Mouse (Mus musculus): ENCODE measurements around the gene Otud6a. TPM values are rescaled to one million over a fixed set of nuclear protein-coding genes. Genes with fewer than 3 reads are reported as not detected.

Otud6a gene
- polyA plus RNA-seq (2014; fragmentation: Nextera tagmentation; extraction: Ambion mirVana) = not detected in 2 replicates

- Histone ChIP-seq H3K4me3 (ENCODE audit: low read depth, low read length) (no peak within 1 kb of the TSS), H3K4me2 (no peak within 1 kb of the TSS), H3K9me3 (ENCODE audit: control insufficient read depth, low read length) (no peaks in the 10 kb centered on the region), H3K9ac (ENCODE audit: low read length) (no peak within 1 kb of the TSS), H3K27me3 (ENCODE audit: control insufficient read depth, insufficient read depth, low read length) (peaks cover 3% of the 10 kb centered on the region; the same call in 1 of the 2 replicates), H3K27ac (ENCODE audit: low read depth, low read length) (no peak within 1 kb of the TSS), H3K36me3 (ENCODE audit: control insufficient read depth, insufficient read depth, low read length) (no peaks in the 10 kb centered on the region), H3K4me1 (ENCODE audit: control insufficient read depth, insufficient read depth, low read length) (no peaks in the 10 kb centered on the region)
- no peak for ATAC-seq (ENCODE audit: low FRiP score)
- 88% methylated on average over 21 of the region's 21 CpGs for WGBS
- no peak for DNase-seq (ENCODE audit: low spot score, missing footprints)
Measured at GRCm38 (mm10) chrX:100428693-100429092, at the start of gene Otud6a. Gene Otud6a, plus strand, starts transcription at chrX:100429013.

DNA sequence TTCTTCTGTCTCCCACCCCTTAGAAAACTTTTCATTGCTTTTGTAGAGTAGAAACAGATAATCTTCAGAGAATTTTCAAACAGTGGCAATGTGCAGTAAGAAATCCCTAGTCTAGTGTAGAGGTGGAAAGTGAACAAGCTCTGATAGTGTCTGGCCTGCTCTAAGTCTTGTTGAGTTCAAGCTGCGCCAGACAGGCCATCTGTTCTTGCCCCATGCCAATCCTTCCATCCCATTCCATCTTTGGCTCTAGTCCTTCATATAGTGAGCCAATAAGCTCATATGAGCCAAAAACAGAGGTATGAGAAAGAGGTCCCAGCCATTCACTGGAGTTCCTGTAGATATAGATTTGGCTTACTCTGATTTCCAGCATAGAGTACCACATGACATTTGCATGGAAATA, 38.9 kb upstream of the Otud6a start:
- H3K9me3 ChIP-seq (ENCODE audit: control insufficient read depth, low read length) = no peaks in the 10 kb centered on the region
- H3K4me2 ChIP-seq = no peak overlapping the region
- H3K4me1 ChIP-seq (ENCODE audit: control insufficient read depth, insufficient read depth, low read length) = no peaks in the 10 kb centered on the region
- no peak overlapping the region for H3K9ac ChIP-seq (ENCODE audit: low read length)
- no peaks in the 10 kb centered on the region for H3K36me3 ChIP-seq (ENCODE audit: control insufficient read depth, insufficient read depth, low read length)
- no peak for DNase-seq (ENCODE audit: low spot score, missing footprints)
- no peak overlapping the region for H3K27ac ChIP-seq (ENCODE audit: low read depth, low read length)
- no peak for ATAC-seq (ENCODE audit: low FRiP score)
- H3K4me3 ChIP-seq (ENCODE audit: low read depth, low read length) = no peak overlapping the region
- H3K27me3 ChIP-seq (ENCODE audit: control insufficient read depth, insufficient read depth, low read length) = peaks cover 3% of the 10 kb centered on the region; the same call in 1 of the 2 replicates
- 90% methylated on average over 1 of the region's 1 CpGs for WGBS

GRCm38 (mm10) chrX:100392304-100392703, 36.5 kb upstream of the Otud6a start:
- DNase-seq (ENCODE audit: low spot score, missing footprints) = peak; percentile 86
- H3K4me2 ChIP-seq = no peak overlapping the region
- no peak overlapping the region for H3K9ac ChIP-seq (ENCODE audit: low read length)
- 0 out of 2 replicates have a peak, but pooled peaks have one; percentile 35 for ATAC-seq (ENCODE audit: low FRiP score)
- no peak overlapping the region for H3K27ac ChIP-seq (ENCODE audit: low read depth, low read length)
- H3K36me3 ChIP-seq (ENCODE audit: control insufficient read depth, insufficient read depth, low read length) = no peaks in the 10 kb centered on the region
- no peak overlapping the region for H3K4me3 ChIP-seq (ENCODE audit: low read depth, low read length)
- H3K4me1 ChIP-seq (ENCODE audit: control insufficient read depth, insufficient read depth, low read length) = no peaks in the 10 kb centered on the region
- no peaks in the 10 kb centered on the region for H3K9me3 ChIP-seq (ENCODE audit: control insufficient read depth, low read length)
- WGBS = 27% methylated on average over 6 of the region's 6 CpGs
- H3K27me3 ChIP-seq (ENCODE audit: control insufficient read depth, insufficient read depth, low read length) = peaks cover 5% of the 10 kb centered on the region; the same call in 1 of the 2 replicates

DNA sequence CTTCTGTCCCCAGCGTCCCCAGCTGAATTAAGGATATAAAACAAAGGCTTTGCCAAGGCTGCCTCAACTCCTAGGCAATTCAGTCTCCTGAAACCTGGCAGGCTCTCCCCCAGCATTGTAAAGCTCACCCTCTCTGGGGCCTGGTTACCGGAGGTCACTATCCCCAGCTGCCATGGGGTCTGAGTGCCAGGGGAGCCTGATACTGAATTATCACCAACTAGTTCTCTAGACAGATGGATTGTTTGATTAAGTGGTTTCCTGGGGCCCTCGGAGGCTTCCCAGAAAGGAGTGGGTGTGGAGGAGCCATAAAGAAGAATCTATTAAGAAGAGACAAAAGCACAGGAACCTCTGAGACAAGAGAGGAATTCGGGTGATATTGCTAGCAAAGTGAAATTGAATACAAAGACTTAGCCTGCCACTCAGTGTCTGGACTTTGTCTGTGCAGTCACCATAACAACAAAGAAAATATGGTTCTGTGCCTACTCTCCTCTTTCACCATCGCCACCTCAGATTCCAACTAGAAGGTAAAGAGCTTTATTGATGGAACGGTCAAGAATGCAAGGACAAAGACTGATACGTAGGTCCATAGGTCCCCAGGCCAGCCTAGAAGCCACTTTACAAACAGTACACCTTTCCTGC, 34.5 kb upstream of the Otud6a start:
- no peak for ATAC-seq (ENCODE audit: low FRiP score)
- H3K4me1 ChIP-seq (ENCODE audit: control insufficient read depth, insufficient read depth, low read length) = no peaks in the 10 kb centered on the region
- H3K4me3 ChIP-seq (ENCODE audit: low read depth, low read length) = no peak overlapping the region
- no peak overlapping the region for H3K27ac ChIP-seq (ENCODE audit: low read depth, low read length)
- H3K4me2 ChIP-seq = no peak overlapping the region
- no peak for DNase-seq (ENCODE audit: low spot score, missing footprints)
- no peaks in the 10 kb centered on the region for H3K9me3 ChIP-seq (ENCODE audit: control insufficient read depth, low read length)
- H3K36me3 ChIP-seq (ENCODE audit: control insufficient read depth, insufficient read depth, low read length) = no peaks in the 10 kb centered on the region
- no peak overlapping the region for H3K9ac ChIP-seq (ENCODE audit: low read length)
- 67% methylated on average over 7 of the region's 7 CpGs for WGBS
- peaks cover 5% of the 10 kb centered on the region; the same call in 1 of the 2 replicates for H3K27me3 ChIP-seq (ENCODE audit: control insufficient read depth, insufficient read depth, low read length)

GRCm38 (mm10) chrX:100395026-100395425, 33.8 kb upstream of the Otud6a start:
- no peak for DNase-seq (ENCODE audit: low spot score, missing footprints)
- Histone ChIP-seq H3K9me3 (ENCODE audit: control insufficient read depth, low read length) (no peaks in the 10 kb centered on the region), H3K9ac (ENCODE audit: low read length) (no peak overlapping the region), H3K4me2 (no peak overlapping the region), H3K4me3 (ENCODE audit: low read depth, low read length) (no peak overlapping the region), H3K27ac (ENCODE audit: low read depth, low read length) (no peak overlapping the region), H3K36me3 (ENCODE audit: control insufficient read depth, insufficient read depth, low read length) (no peaks in the 10 kb centered on the region), H3K27me3 (ENCODE audit: control insufficient read depth, insufficient read depth, low read length) (peaks cover 5% of the 10 kb centered on the region; the same call in 1 of the 2 replicates), H3K4me1 (ENCODE audit: control insufficient read depth, insufficient read depth, low read length) (no peaks in the 10 kb centered on the region)
- ATAC-seq (ENCODE audit: low FRiP score) = no peak
- WGBS = 83% methylated on average over 8 of the region's 8 CpGs

- Histone ChIP-seq H3K27ac (ENCODE audit: low read depth, low read length) (no peak overlapping the region), H3K9me3 (ENCODE audit: control insufficient read depth, low read length) (no peaks in the 10 kb centered on the region), H3K36me3 (ENCODE audit: control insufficient read depth, insufficient read depth, low read length) (no peaks in the 10 kb centered on the region), H3K9ac (ENCODE audit: low read length) (no peak overlapping the region), H3K27me3 (ENCODE audit: control insufficient read depth, insufficient read depth, low read length) (peaks cover 5% of the 10 kb centered on the region), H3K4me3 (ENCODE audit: low read depth, low read length) (no peak overlapping the region), H3K4me2 (no peak overlapping the region), H3K4me1 (ENCODE audit: control insufficient read depth, insufficient read depth, low read length) (no peaks in the 10 kb centered on the region)
- no peak for DNase-seq (ENCODE audit: low spot score, missing footprints)
- no peak for ATAC-seq (ENCODE audit: low FRiP score)
Measured at GRCm38 (mm10) chrX:100400900-100401299, 27.9 kb upstream of the Otud6a start.

DNA sequence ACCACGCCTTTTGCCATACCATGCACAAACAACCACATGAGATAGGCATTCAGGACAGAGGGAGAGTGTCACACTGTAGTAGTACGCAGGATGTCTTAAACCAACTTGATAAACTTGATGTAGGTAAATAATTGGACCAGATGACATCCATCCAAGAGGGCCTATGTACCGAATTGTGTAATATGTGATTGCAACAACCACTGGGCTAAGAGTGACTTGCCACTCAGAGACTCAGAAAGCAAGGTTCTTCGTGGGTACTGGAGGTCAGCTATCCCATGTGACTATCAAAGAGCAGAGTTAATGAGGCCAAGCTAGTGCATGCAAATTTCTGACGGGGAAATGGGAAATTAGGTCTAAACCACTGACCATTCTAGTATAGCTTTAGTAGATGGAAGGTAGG, 27.2 kb upstream of the Otud6a start:
- Histone ChIP-seq H3K27ac (ENCODE audit: low read depth, low read length) (no peak overlapping the region), H3K36me3 (ENCODE audit: control insufficient read depth, insufficient read depth, low read length) (no peaks in the 10 kb centered on the region), H3K9ac (ENCODE audit: low read length) (no peak overlapping the region), H3K27me3 (ENCODE audit: control insufficient read depth, insufficient read depth, low read length) (peaks cover 5% of the 10 kb centered on the region), H3K4me1 (ENCODE audit: control insufficient read depth, insufficient read depth, low read length) (no peaks in the 10 kb centered on the region), H3K4me3 (ENCODE audit: low read depth, low read length) (no peak overlapping the region), H3K9me3 (ENCODE audit: control insufficient read depth, low read length) (no peaks in the 10 kb centered on the region), H3K4me2 (no peak overlapping the region)
- ATAC-seq (ENCODE audit: low FRiP score) = no peak
- 83% methylated on average over 5 of the region's 5 CpGs for WGBS
- no peak for DNase-seq (ENCODE audit: low spot score, missing footprints)

GRCm38 (mm10) chrX:100409245-100409644, 19.6 kb upstream of the Otud6a start:
- Histone ChIP-seq H3K4me1 (ENCODE audit: control insufficient read depth, insufficient read depth, low read length) (no peaks in the 10 kb centered on the region), H3K27ac (ENCODE audit: low read depth, low read length) (no peak overlapping the region), H3K27me3 (ENCODE audit: control insufficient read depth, insufficient read depth, low read length) (peaks cover 2% of the 10 kb centered on the region), H3K9ac (ENCODE audit: low read length) (no peak overlapping the region), H3K36me3 (ENCODE audit: control insufficient read depth, insufficient read depth, low read length) (no peaks in the 10 kb centered on the region), H3K4me2 (no peak overlapping the region), H3K9me3 (ENCODE audit: control insufficient read depth, low read length) (no peaks in the 10 kb centered on the region), H3K4me3 (ENCODE audit: low read depth, low read length) (no peak overlapping the region)
- DNase-seq (ENCODE audit: low spot score, missing footprints) = no peak
- 71% methylated on average over 1 of the region's 1 CpGs for WGBS
- ATAC-seq (ENCODE audit: low FRiP score) = no peak

DNA sequence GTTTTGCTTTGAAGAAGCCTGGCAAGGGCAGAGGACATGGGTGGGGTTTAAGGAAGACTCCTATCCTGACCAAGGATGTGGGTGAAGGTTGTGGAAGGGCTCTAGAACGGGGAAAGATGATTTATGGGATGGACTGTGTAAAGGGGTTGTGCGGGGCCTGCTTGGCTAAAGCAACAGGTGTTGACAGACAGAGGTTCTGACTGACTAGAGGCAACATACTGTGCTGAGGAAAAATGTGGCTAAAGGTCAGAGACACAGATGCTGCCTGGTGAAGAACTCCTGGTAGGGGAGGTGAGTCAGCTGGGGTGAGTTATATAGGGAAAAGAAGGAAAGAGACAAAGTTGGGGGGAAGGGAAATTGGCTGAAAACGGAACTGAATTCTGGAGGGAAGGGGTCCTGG, 3.5 kb downstream of the Otud6a start:
- Histone ChIP-seq H3K4me2 (no peak overlapping the region), H3K4me1 (ENCODE audit: control insufficient read depth, insufficient read depth, low read length) (no peaks in the 10 kb centered on the region)

More for the DNA sequence above, 3.5 kb downstream of the Otud6a start:
- ATAC-seq (ENCODE audit: low FRiP score) (no peak), DNase-seq (ENCODE audit: low spot score, missing footprints) (no peak)
- Histone ChIP-seq H3K27ac (ENCODE audit: low read depth, low read length) (no peak overlapping the region), H3K9me3 (ENCODE audit: control insufficient read depth, low read length) (no peaks in the 10 kb centered on the region), H3K4me3 (ENCODE audit: low read depth, low read length) (no peak overlapping the region), H3K9ac (ENCODE audit: low read length) (no peak overlapping the region), H3K36me3 (ENCODE audit: control insufficient read depth, insufficient read depth, low read length) (no peaks in the 10 kb centered on the region), H3K27me3 (ENCODE audit: control insufficient read depth, insufficient read depth, low read length) (peaks cover 10% of the 10 kb centered on the region)
- WGBS = 78% methylated on average over 3 of the region's 3 CpGs
